Mouse (Mus musculus) CH12.LX (cell line): ENCODE data around the gene Neurl1a. TPM values are rescaled to one million over a fixed set of nuclear protein-coding genes. Genes with fewer than 3 reads are reported as not detected.

ENCODE experiments used
- DNase-seq: peaks from one replicate; pipeline ENCODE4 v3.0.0-alpha.2; 2013; ENCODE audit errors: extremely low read depth
- H3K27ac ChIP-seq: 2 replicates; pipeline ENCODE4 v1.5.1; 2012; ENCODE audit warnings: low read depth, mild to moderate bottlenecking, control low read depth, moderate library complexity; ENCODE audit not compliant: insufficient read depth
- H3K27me3 ChIP-seq: replicated peaks from 2 replicates; pipeline ENCODE3; 2012; ENCODE audit warnings: inconsistent platforms
- H3K36me3 ChIP-seq, 2 experiments: replicated peaks in 1 of 2; 2 replicates each; pipeline versions ENCODE3 to v1.6.1; 2012; ENCODE audit warnings: inconsistent platforms in 1 of 2, low read length in 1 of 2, mild to moderate bottlenecking in 1 of 2, mixed read lengths in 1 of 2, moderate library complexity in 1 of 2; ENCODE audit not compliant: control insufficient read depth in 1 of 2, insufficient read depth in 1 of 2
- H3K4me1 ChIP-seq, 2 experiments: 2 replicates each; pipeline ENCODE4 v1.6.1; 2012; ENCODE audit warnings: inconsistent platforms in 1 of 2, moderate library complexity in 1 of 2; ENCODE audit not compliant: insufficient read depth in 2 of 2, control insufficient read depth in 1 of 2
- H3K4me2 ChIP-seq: 2 replicates; pipeline ENCODE4 v1.6.1; 2012; ENCODE audit warnings: low read depth, mild to moderate bottlenecking, control low read depth; ENCODE audit not compliant: poor library complexity, insufficient read depth, severe bottlenecking
- H3K4me3 ChIP-seq, 3 experiments: fragments of 150-350 bp in 1 of 3; sonication (generic) in 1 of 3; replicated peaks in 1 of 3; 2 replicates each; pipeline versions ENCODE3 to v1.5.1; 2011 to 2012; ENCODE audit warnings: low read depth in 2 of 3, low read length in 2 of 3, mild to moderate bottlenecking in 2 of 3, moderate library complexity in 2 of 3, control low read depth in 1 of 3, improper control_type of control experiment in 1 of 3, inconsistent platforms in 1 of 3, mixed read lengths in 1 of 3; ENCODE audit not compliant: poor library complexity in 1 of 3
- H3K79me2 ChIP-seq: replicated peaks from 2 replicates; pipeline ENCODE4 v1.6.1; 2012; ENCODE audit warnings: mild to moderate bottlenecking, moderate library complexity; ENCODE audit not compliant: control insufficient read depth, poor library complexity, insufficient read depth, severe bottlenecking; ENCODE audit errors: extremely low read depth
- H3K9ac ChIP-seq: 2 replicates; pipeline ENCODE4 v1.6.1; 2012; ENCODE audit warnings: low read depth, mild to moderate bottlenecking, control low read depth, moderate library complexity; ENCODE audit not compliant: insufficient read depth
- H3K9me3 ChIP-seq: replicated peaks from 2 replicates; pipeline ENCODE3; 2012; ENCODE audit warnings: low read length, inconsistent platforms, mixed read lengths
- CHD2 ChIP-seq: IDR thresholded peaks from 2 replicates; pipeline ENCODE4 v1.6.1; 2011; ENCODE audit warnings: low read length, improper control_type of control experiment
- CTCF ChIP-seq, 2 experiments: IDR thresholded peaks in 1 of 2; conservative IDR thresholded peaks in 1 of 2; 2 replicates each; pipeline ENCODE4 v1.5.1; 2011 to 2012; ENCODE audit warnings: low read depth in 2 of 2, low read length in 2 of 2, improper control_type of control experiment in 1 of 2, inconsistent platforms in 1 of 2, mild to moderate bottlenecking in 1 of 2, moderate library complexity in 1 of 2
- E2F4 ChIP-seq: IDR thresholded peaks from 2 replicates; pipeline ENCODE4 v1.6.1; 2011; ENCODE audit warnings: low read depth, low read length, improper control_type of control experiment; ENCODE audit not compliant: insufficient replicate concordance
- ELF1 ChIP-seq: IDR thresholded peaks from 2 replicates; pipeline ENCODE4 v1.6.1; 2014; ENCODE audit warnings: low read depth, mild to moderate bottlenecking, inconsistent platforms, low read length, improper control_type of control experiment
- EP300 ChIP-seq: IDR thresholded peaks from 2 replicates; pipeline ENCODE4 v1.6.1; 2011; ENCODE audit warnings: low read length, improper control_type of control experiment
- GABPA ChIP-seq: IDR thresholded peaks from 2 replicates; pipeline ENCODE4 v1.6.1; 2012; ENCODE audit warnings: low read depth, low read length, improper control_type of control experiment, inconsistent platforms; ENCODE audit not compliant: insufficient replicate concordance
- IRF4 ChIP-seq: IDR thresholded peaks from 2 replicates; pipeline ENCODE4 v1.6.1; 2014; ENCODE audit warnings: low read depth, mild to moderate bottlenecking, inconsistent platforms, low read length, improper control_type of control experiment
- JUN ChIP-seq: IDR thresholded peaks from 2 replicates; pipeline ENCODE4 v1.6.1; 2011; ENCODE audit warnings: low read depth, mild to moderate bottlenecking, low read length, improper control_type of control experiment, moderate library complexity; ENCODE audit not compliant: insufficient read depth
- JUND ChIP-seq: conservative IDR thresholded peaks from 2 replicates; pipeline ENCODE4 v1.6.1; 2011; ENCODE audit warnings: low read depth, low read length, improper control_type of control experiment
- KAT2A ChIP-seq: IDR thresholded peaks from 2 replicates; pipeline ENCODE4 v1.6.1; 2012; ENCODE audit warnings: low read length, improper control_type of control experiment, inconsistent platforms; ENCODE audit not compliant: insufficient replicate concordance
- MAFK ChIP-seq: IDR thresholded peaks from 2 replicates; pipeline ENCODE4 v1.6.1; 2011; ENCODE audit warnings: low read length, improper control_type of control experiment; ENCODE audit not compliant: insufficient replicate concordance
- MXI1 ChIP-seq: IDR thresholded peaks from 2 replicates; pipeline ENCODE4 v1.6.1; 2011; ENCODE audit warnings: mild to moderate bottlenecking, low read depth, low read length, improper control_type of control experiment
- MYC ChIP-seq: IDR thresholded peaks from 2 replicates; pipeline ENCODE4 v1.6.1; 2011; ENCODE audit warnings: low read depth, mild to moderate bottlenecking, improper control_type of control experiment, low read length
- NELFE ChIP-seq: IDR thresholded peaks from 2 replicates; pipeline ENCODE4 v1.6.1; 2011; ENCODE audit warnings: low read depth, low read length, improper control_type of control experiment
- NRF1 ChIP-seq: IDR thresholded peaks from 2 replicates; pipeline ENCODE4 v1.6.1; 2014; ENCODE audit warnings: low read depth, mild to moderate bottlenecking, inconsistent platforms, low read length, improper control_type of control experiment, moderate library complexity
- PAX5 ChIP-seq: IDR thresholded peaks from 2 replicates; pipeline ENCODE4 v1.6.1; 2012; ENCODE audit warnings: low read length, inconsistent platforms, mixed read lengths
- RAD21 ChIP-seq: IDR thresholded peaks from 2 replicates; pipeline ENCODE4 v1.6.1; 2011; ENCODE audit warnings: low read depth, mild to moderate bottlenecking, low read length, improper control_type of control experiment, moderate library complexity
- RCOR1 ChIP-seq: conservative IDR thresholded peaks from 2 replicates; pipeline ENCODE4 v1.6.1; 2012; ENCODE audit warnings: low read depth, mild to moderate bottlenecking, inconsistent platforms, low read length, improper control_type of control experiment
- SIN3A ChIP-seq: IDR thresholded peaks from 2 replicates; pipeline ENCODE4 v1.6.1; 2012; ENCODE audit warnings: low read length, improper control_type of control experiment, inconsistent platforms
- SMC3 ChIP-seq: IDR thresholded peaks from 2 replicates; pipeline ENCODE4 v1.6.1; 2011; ENCODE audit warnings: low read depth, low read length, improper control_type of control experiment
- TBP ChIP-seq: conservative IDR thresholded peaks from 2 replicates; pipeline ENCODE4 v1.6.1; 2011; ENCODE audit warnings: low read depth, low read length, improper control_type of control experiment
- UBTF ChIP-seq: IDR thresholded peaks from 2 replicates; pipeline ENCODE4 v1.6.1; 2012; ENCODE audit warnings: low read depth, mild to moderate bottlenecking, inconsistent platforms, low read length, improper control_type of control experiment, moderate library complexity
- ZC3H11A ChIP-seq: IDR thresholded peaks from 2 replicates; pipeline ENCODE4 v1.6.1; 2012; ENCODE audit warnings: low read depth, mild to moderate bottlenecking, inconsistent platforms, low read length, improper control_type of control experiment
- dilution Hi-C: fragments of 300-500 bp; cut with MboI; formaldehyde crosslinking; loops from 2 replicates; pipeline ENCODE4 v1.14.3; 2020; ENCODE audit warnings: low sequenced_read_pairs; ENCODE audit not compliant: extremely low pct_unique_long_range_greater_than_20kb, extremely low pct_ligation_motif_present
- in situ Hi-C: fragments of 300-500 bp; cut with MboI; formaldehyde crosslinking; loops from 3 replicates; pipeline ENCODE4 v1.14.3; 2019; ENCODE audit warnings: low sequenced_read_pairs, low pct_ligation_motif_present, low pct_unique_long_range_greater_than_20kb, mixed read lengths
- polyA plus RNA-seq: library from polyadenylated mRNA; unstranded; fragments of >175 nt; gene quantifications from 2 replicates; pipeline ENCODE4 v1.2.1, GENCODE M21; 2012; ENCODE audit warnings: low read depth; ENCODE audit not compliant: insufficient read length
- total RNA-seq, 2 experiments: library from RNA; depleted of rRNA; stranded (reverse); fragments of 300-350 nt in 1 of 2; fragments of >200 nt in 1 of 2; gene quantifications; 2 replicates each; pipeline ENCODE4 v1.2.3; 2012 to 2014

The Neurl1a gene
- total and polyA plus RNA-seq, 3 experiments = 0.05 to 0.13 TPM; not detected in 1

DNA sequence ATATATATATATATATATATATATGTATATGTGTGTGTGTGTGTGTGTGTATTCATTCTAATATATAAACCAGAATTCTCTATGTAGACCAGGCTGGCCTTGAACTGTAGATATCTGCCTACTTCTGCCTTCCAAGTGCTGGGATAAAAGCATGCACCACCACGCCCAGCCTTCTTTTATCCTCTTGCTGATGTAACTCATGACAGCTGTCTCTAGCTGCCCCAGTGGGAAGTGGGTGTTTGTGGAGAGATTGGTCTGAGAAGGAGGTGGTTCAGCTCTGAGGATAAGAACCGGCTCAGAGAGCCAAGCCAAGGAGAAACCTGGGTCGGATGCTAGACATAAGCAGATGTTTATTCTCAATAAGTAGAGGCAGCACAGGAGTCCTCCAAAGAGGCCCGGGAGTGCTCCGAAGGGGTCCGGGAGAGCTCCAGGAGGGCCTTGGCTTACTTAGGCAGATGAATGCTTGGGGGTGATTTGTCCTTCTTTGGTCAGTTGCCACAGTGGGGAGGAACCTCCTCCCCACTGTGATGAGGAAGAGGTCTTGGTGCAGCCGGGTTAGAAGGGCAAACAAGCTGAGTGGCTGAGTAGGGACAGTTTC is 10.9 kb upstream of the Neurl1a start:
- Histone ChIP-seq H3K79me2 (no peaks in the 10 kb centered on the region), H3K9me3 (peaks cover 12% of the 10 kb centered on the region), H3K4me3 (no peak overlapping the region), H3K36me3 (no peaks in the 10 kb centered on the region), H3K27me3 (peaks cover 4% of the 10 kb centered on the region), H3K9ac (no peak overlapping the region), H3K4me2 (no peak overlapping the region), H3K4me1 (peaks cover 0 to 13% of the 10 kb centered on the region in 2 experiments; a peak in 2 of 4 replicates), H3K27ac (no peak overlapping the region)
- dilution Hi-C loops = no loop called here
- TF ChIP-seq GABPA (no peak), E2F4 (no peak), EP300 (no peak), JUN (no peak), SIN3A (no peak), UBTF (no peak), RCOR1 (no peak), MYC (no peak), CHD2 (no peak), ELF1 (no peak), MAFK (no peak), ZC3H11A (no peak)
- in situ Hi-C loops = loop anchor here (5.0 to 10.0 kb wide), 2 partner anchors 35 to 53 kb away; no protein-coding TSS in a partner anchor
- DNase-seq = no peak

DNA sequence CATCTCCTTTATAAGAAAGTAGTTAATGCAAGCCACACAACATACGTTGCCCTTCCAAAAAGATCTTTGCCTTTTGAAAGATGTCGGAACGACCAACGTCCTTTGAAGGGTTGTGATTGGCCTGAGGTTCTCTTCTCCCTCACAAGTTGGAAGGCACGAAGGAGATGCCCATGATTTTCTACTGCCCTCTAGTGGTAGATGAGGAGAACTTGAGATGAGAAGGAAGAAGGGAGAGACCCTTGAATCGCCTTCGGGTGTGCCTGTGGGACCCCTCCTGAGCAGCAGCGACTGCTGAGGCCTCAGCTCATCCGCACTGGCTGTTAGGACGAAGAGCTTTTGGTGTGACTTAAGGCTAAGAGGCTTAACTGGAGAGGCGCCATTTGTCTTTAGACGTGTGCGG is 10.4 kb upstream of the Neurl1a start:
- Histone ChIP-seq H3K27ac (no peak overlapping the region), H3K27me3 (peaks cover 9% of the 10 kb centered on the region), H3K79me2 (no peaks in the 10 kb centered on the region), H3K4me3 (peak overlapping the region; percentile 40 to 52 (median 48)), H3K9me3 (peaks cover 12% of the 10 kb centered on the region), H3K4me2 (peak overlapping the region; percentile 83), H3K9ac (peak overlapping the region; percentile 58), H3K4me1 (peaks cover 0 to 13% of the 10 kb centered on the region in 2 experiments; a peak in 2 of 4 replicates), H3K36me3 (no peaks in the 10 kb centered on the region)
- TF ChIP-seq SIN3A = peak; percentile 48; the same call in 1 of the 2 replicates
- no peak for TF ChIP-seq NRF1
- no peak for TF ChIP-seq JUND
- no peak for TF ChIP-seq TBP
- TF ChIP-seq RAD21 = peak; percentile 90
- no peak for TF ChIP-seq MXI1
- no peak for TF ChIP-seq E2F4
- TF ChIP-seq PAX5 = no peak
- no peak for TF ChIP-seq MYC
- TF ChIP-seq SMC3 = peak; percentile 82
- no peak for TF ChIP-seq ELF1
- no peak for TF ChIP-seq CHD2
- TF ChIP-seq UBTF = no peak
- no peak for TF ChIP-seq KAT2A
- TF ChIP-seq ZC3H11A = peak; percentile 21; the same call in 1 of the 2 replicates
- peak; percentile 94 to 96 for TF ChIP-seq CTCF (conservative IDR thresholded peaks at IDR 0.05 in 1 of 2, IDR thresholded peaks at IDR 0.05 in 1 of 2; ENCODE audit: low read depth in 2 of 2, low read length in 2 of 2)
- peak; percentile 9; the same call in 1 of the 2 replicates for TF ChIP-seq IRF4
- 0 out of 2 replicates have a peak, but pooled peaks have one; percentile 15 for TF ChIP-seq NELFE
- DNase-seq = peak; percentile 82
- dilution Hi-C loops (no loop called here), in situ Hi-C loops (loop anchor here (5.0 to 10.0 kb wide), 2 partner anchors 36 to 53 kb away; no protein-coding TSS in a partner anchor)
